Mouse (Mus musculus) hindbrain, postnatal 0 days (tissue): ENCODE results near the gene Slc38a9. TPM values are rescaled to one million over a fixed set of nuclear protein-coding genes. Genes with fewer than 3 reads are reported as not detected.

Source experiments
- ATAC-seq: fragments of 200-750 bp; cut with Nextera tagmentation; 2 replicates; pipeline ENCODE4 v1.8.0; 2017; ENCODE audit warnings: mild to moderate bottlenecking, moderate TSS enrichment, moderate library complexity
- DNase-seq: peaks from one replicate; pipeline ENCODE4 v3.0.0-alpha.2; 2015; ENCODE audit warnings: low spot score
- H3K27ac ChIP-seq: fragments of 300-500 bp; sonication (generic); 2 replicates; pipeline ENCODE4 v1.5.1; 2014; ENCODE audit warnings: mild to moderate bottlenecking
- H3K27me3 ChIP-seq: fragments of 300-500 bp; sonication (generic); 2 replicates; pipeline ENCODE4 v1.6.1; 2014; ENCODE audit warnings: low read length, mixed read lengths; ENCODE audit not compliant: insufficient read depth
- H3K36me3 ChIP-seq: fragments of 300-500 bp; sonication (generic); 2 replicates; pipeline ENCODE4 v1.6.1; 2014; ENCODE audit warnings: low read length, mixed read lengths; ENCODE audit not compliant: insufficient read depth
- H3K4me1 ChIP-seq: fragments of 300-500 bp; sonication (generic); 2 replicates; pipeline ENCODE4 v1.6.1; 2014; ENCODE audit warnings: antibody characterized with exemption, low read length, mixed read lengths; ENCODE audit not compliant: insufficient read depth
- H3K4me2 ChIP-seq: fragments of 300-500 bp; sonication (generic); 2 replicates; pipeline ENCODE4 v1.6.1; 2014; ENCODE audit warnings: low read depth, mild to moderate bottlenecking, low read length, moderate library complexity, mixed read lengths
- H3K4me3 ChIP-seq: fragments of 300-500 bp; sonication (generic); 2 replicates; pipeline ENCODE4 v1.5.1; 2014; ENCODE audit warnings: low read length
- H3K9ac ChIP-seq: fragments of 300-500 bp; sonication (generic); replicated peaks from 2 replicates; pipeline ENCODE4 v1.6.1; 2014; ENCODE audit warnings: mild to moderate bottlenecking, low read length, moderate library complexity, mixed read lengths
- H3K9me3 ChIP-seq: fragments of 300-500 bp; sonication (generic); 2 replicates; pipeline ENCODE4 v1.6.1; 2016; ENCODE audit warnings: low read length, mixed read lengths
- CTCF ChIP-seq: IDR thresholded peaks from 2 replicates; pipeline ENCODE4 v1.5.1; 2016; ENCODE audit warnings: antibody characterized with exemption, control low read depth, low read depth
- WGBS: fragments of 180-500 bp; shearing (Covaris S2); extraction: QIAGEN DNeasy Blood & Tissue Kit; methylation state at CpG from one replicate; pipeline ENCODE4 v1.1.7; 2014; 5-methylcytosine and 5-hydroxymethylcytosine counted together
- polyA plus RNA-seq: library from polyadenylated mRNA; unstranded; fragments of >200 nt; fragmentation: Nextera tagmentation; extraction: Ambion mirVana; gene quantifications from 2 replicates; pipeline ENCODE4 v1.2.1, GENCODE M21; 2015
- total RNA-seq: library from RNA; depleted of rRNA; stranded (reverse); fragments of >200 nt; gene quantifications from 2 replicates; pipeline ENCODE4 v1.2.3, GENCODE M21; 2014

Gene Slc38a9
- total and polyA plus RNA-seq, 2 experiments from 2014 or later, result 8.1 to 9.7 TPM

GRCm38 (mm10) chr13:112683312-112683711, 22.8 kb downstream of the Slc38a9 start:
- 86% methylated on average over 2 of the region's 2 CpGs for WGBS
- H3K9me3 ChIP-seq, result no peaks in the 10 kb centered on the region
- H3K36me3 ChIP-seq, result peaks cover 5% of the 10 kb centered on the region; the same call in 1 of the 2 replicates
- no peak for DNase-seq
- H3K4me3 ChIP-seq, result no peak overlapping the region
- H3K4me1 ChIP-seq, result no peaks in the 10 kb centered on the region
- no peaks in the 10 kb centered on the region for H3K27me3 ChIP-seq
- no peak for TF ChIP-seq CTCF
- no peak overlapping the region for H3K27ac ChIP-seq
- no peak overlapping the region for H3K4me2 ChIP-seq
- H3K9ac ChIP-seq, result no peak overlapping the region
- no peak for ATAC-seq

- Histone ChIP-seq H3K27ac (no peak overlapping the region), H3K4me1 (no peaks in the 10 kb centered on the region), H3K4me3 (no peak overlapping the region), H3K9ac (no peak overlapping the region), H3K27me3 (no peaks in the 10 kb centered on the region), H3K36me3 (peaks cover 5% of the 10 kb centered on the region; the same call in 1 of the 2 replicates), H3K9me3 (no peaks in the 10 kb centered on the region), H3K4me2 (no peak overlapping the region)
- no peak for TF ChIP-seq CTCF
- ATAC-seq, result no peak
- DNase-seq, result no peak
- WGBS, result 82% methylated on average over 6 of the region's 6 CpGs
These were observed 23.4 kb downstream of the Slc38a9 start for GRCm38 (mm10) chr13:112683970-112684369.

DNA sequence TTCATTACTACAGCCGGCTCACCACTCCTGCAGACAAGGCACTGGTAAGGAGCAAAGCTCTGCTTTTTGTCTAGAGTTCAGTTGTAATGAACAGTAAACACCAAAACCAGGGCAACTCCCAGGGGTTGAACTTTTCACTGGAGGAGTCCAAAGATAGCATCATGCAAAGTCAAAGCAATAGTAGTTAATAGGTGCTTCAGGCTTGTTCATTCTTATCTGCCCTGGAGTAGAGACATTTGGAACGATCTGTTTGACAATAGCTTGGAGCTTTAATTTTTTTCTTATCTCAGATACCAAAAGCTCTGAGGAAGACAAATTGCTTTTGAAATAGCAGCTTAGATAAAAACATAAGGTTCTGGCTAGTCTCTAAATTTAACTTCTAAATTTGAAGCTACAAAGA, 25.6 kb downstream of the Slc38a9 start:
- Histone ChIP-seq H3K36me3 (peaks cover 5% of the 10 kb centered on the region; the same call in 1 of the 2 replicates), H3K4me2 (no peak overlapping the region), H3K9ac (no peak overlapping the region), H3K27ac (no peak overlapping the region), H3K9me3 (no peaks in the 10 kb centered on the region), H3K4me3 (no peak overlapping the region), H3K4me1 (no peaks in the 10 kb centered on the region), H3K27me3 (no peaks in the 10 kb centered on the region)
- DNase-seq, result no peak
- 83% methylated on average over 2 of the region's 2 CpGs for WGBS
- ATAC-seq, result no peak
- no peak for TF ChIP-seq CTCF

GRCm38 (mm10) chr13:112692870-112693553, 32.5 kb downstream of the Slc38a9 start:
- Histone ChIP-seq H3K27me3 (no peaks in the 10 kb centered on the region), H3K36me3 (peaks cover 6% of the 10 kb centered on the region; the same call in 1 of the 2 replicates), H3K9me3 (no peaks in the 10 kb centered on the region), H3K27ac (no peak overlapping the region), H3K4me1 (no peaks in the 10 kb centered on the region), H3K4me2 (no peak overlapping the region), H3K9ac (no peak overlapping the region), H3K4me3 (no peak overlapping the region)
- TF ChIP-seq CTCF, result no peak
- WGBS, result 95% methylated on average over 10 of the region's 10 CpGs
- no peak for DNase-seq
- no peak for ATAC-seq

DNA sequence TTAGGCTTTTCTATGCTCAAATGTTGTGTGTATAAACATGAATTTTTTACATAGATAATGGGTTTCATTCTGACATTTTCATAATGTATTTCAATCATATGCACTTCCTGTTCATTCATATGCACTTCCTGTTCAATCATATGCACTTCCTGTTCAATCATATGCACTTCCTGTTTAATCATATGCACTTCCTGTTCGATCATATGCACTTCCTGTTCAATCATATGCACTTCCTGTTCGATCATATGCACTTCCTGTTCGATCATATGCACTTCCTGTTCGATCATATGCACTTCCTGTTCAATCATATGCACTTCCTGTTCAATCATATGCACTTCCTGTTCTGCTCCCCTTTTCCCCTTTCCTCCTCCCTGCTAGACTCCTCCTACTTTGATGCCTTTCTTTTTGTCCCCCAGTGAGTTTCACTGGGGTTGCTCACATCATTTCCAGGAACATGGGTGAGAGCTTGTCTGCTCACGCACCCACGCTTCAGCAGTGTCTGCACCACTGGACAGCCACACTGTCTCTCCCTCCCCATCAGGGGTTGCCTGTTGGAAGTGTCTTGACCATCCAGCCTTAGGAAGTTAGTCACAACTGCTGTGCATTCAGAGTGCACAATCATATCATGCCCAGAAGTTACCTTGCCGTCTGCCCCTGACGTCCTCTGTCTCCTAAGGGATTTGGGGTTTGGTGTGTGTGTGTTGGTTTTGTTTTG, 35.1 kb downstream of the Slc38a9 start:
- WGBS, result 96% methylated on average over 8 of the region's 8 CpGs
- ATAC-seq (no peak), DNase-seq (peak; percentile 9)
- H3K4me1 ChIP-seq, result no peaks in the 10 kb centered on the region
- H3K27me3 ChIP-seq, result no peaks in the 10 kb centered on the region
- peaks cover 6% of the 10 kb centered on the region; the same call in 1 of the 2 replicates for H3K36me3 ChIP-seq
- H3K4me3 ChIP-seq, result no peak overlapping the region
- no peak for TF ChIP-seq CTCF
- H3K4me2 ChIP-seq, result no peak overlapping the region
- no peaks in the 10 kb centered on the region for H3K9me3 ChIP-seq
- no peak overlapping the region for H3K9ac ChIP-seq
- no peak overlapping the region for H3K27ac ChIP-seq

GRCm38 (mm10) chr13:112701256-112701655, 40.7 kb downstream of the Slc38a9 start:
- Histone ChIP-seq H3K9me3 (no peaks in the 10 kb centered on the region), H3K27me3 (no peaks in the 10 kb centered on the region), H3K4me2 (no peak overlapping the region), H3K27ac (no peak overlapping the region), H3K36me3 (no peaks in the 10 kb centered on the region; the same call in 1 of the 2 replicates), H3K4me3 (no peak overlapping the region), H3K4me1 (no peaks in the 10 kb centered on the region), H3K9ac (no peak overlapping the region)
- WGBS, result 78% methylated on average over 8 of the region's 8 CpGs
- DNase-seq (no peak), ATAC-seq (no peak)
- no peak for TF ChIP-seq CTCF

DNA sequence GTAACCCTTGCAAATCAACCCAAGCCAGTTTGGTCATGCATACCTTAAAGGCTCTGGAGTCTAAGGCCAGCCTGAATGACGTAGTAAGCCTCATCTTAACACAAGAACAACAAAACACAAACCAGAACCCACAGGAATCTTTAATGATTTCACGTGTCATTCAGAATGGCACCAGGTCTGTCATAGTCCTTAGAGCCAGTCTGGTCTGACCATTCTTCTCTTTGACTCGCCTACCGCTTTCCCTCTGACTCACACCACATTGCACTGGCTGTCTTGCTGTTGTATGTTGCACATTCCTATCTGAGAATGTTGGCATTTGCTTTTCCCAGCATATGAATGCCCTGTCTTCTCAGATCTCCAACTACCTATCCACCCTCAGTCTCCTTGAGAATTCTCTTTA, 45.8 kb downstream of the Slc38a9 start:
- Histone ChIP-seq H3K4me2 (no peak overlapping the region), H3K36me3 (no peaks in the 10 kb centered on the region), H3K27me3 (no peaks in the 10 kb centered on the region), H3K4me1 (no peaks in the 10 kb centered on the region), H3K27ac (no peak overlapping the region), H3K4me3 (no peak overlapping the region), H3K9me3 (no peaks in the 10 kb centered on the region), H3K9ac (no peak overlapping the region)
- ATAC-seq, result no peak
- 92% methylated on average over 4 of the region's 4 CpGs for WGBS
- no peak for DNase-seq
- TF ChIP-seq CTCF, result no peak
